Mouse (Mus musculus): Measurements from ENCODE around the gene Kctd15. TPM values are rescaled to one million over a fixed set of nuclear protein-coding genes. Genes with fewer than 3 reads are reported as not detected.
A peak's percentile ranks its signal among the peaks of the same experiment; 100 is the strongest.

Gene Kctd15
- total and polyA plus RNA-seq, 3 experiments: not detected

DNA sequence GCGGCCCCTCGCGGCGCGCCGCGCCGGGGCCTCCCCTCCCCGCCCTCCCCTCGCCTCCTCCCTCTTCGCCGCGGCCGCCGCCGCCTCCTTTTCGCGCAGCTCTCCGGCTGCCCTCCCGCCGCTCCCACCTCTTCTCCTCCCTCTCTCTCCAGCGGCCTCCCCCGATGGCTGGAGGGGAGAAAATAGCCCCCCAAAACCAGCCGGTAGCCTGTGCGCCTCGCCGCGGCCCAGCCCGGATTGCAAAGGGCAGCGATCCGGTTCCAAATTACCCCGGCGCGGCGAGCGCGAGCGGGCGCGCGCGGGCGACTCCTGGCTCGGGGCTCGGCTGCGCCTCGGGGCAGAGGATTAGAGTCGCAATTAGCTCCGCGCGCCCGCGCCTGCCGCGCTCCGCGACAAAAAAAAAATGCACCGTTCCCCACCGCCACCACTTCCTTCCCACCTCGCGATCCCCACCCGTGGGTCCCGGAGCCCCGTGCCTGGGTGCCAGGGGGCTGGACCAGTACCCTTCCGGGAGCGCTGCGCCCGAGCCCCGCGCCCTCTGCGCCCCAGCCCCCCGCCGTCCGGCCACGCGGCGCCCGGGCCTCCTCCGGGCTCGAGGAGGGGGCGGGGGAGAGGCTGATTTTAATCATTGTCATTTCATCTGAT lies 2.0 kb downstream of the Kctd15 start:
- Histone ChIP-seq H3K9me3 (replicated peaks; ENCODE audit: insufficient read depth, low read length) (no peaks in the 10 kb centered on the region), H3K27me3 (ENCODE audit: control insufficient read depth in 1 of 2, insufficient read depth in 2 of 2, low read length in 2 of 2) (no peaks in the 10 kb centered on the region), H3K9ac (ENCODE audit: control insufficient read depth, low read depth, low read length, poor library complexity, severe bottlenecking) (no peak overlapping the region), H3K27ac (ENCODE audit: control insufficient read depth, low read depth, low read length) (no peak overlapping the region), H3K4me3 (ENCODE audit: control insufficient read depth in 1 of 2, insufficient read depth in 1 of 2, low read depth in 2 of 2, low read length in 2 of 2) (no peak overlapping the region), H3K79me2 (ENCODE audit: control insufficient read depth, insufficient read depth, low read length, poor library complexity) (no peaks in the 10 kb centered on the region), H3K36me3 (ENCODE audit: control insufficient read depth in 1 of 2, insufficient read depth in 2 of 2, low read length in 2 of 2) (no peaks in the 10 kb centered on the region), H3K4me1 (ENCODE audit: control insufficient read depth in 1 of 2, insufficient read depth in 2 of 2, low read length in 2 of 2) (no peaks in the 10 kb centered on the region)
- TF ChIP-seq POLR2A (IDR thresholded peaks at IDR 0.05; ENCODE audit: control insufficient read depth in 1 of 2, insufficient read depth in 1 of 2, low read depth in 1 of 2, low read length in 2 of 2, poor library complexity in 1 of 2) (peak in 1 of 2 experiments; percentile 9; a peak in 1 of 4 replicates), USF2 (IDR thresholded peaks at IDR 0.05; ENCODE audit: borderline replicate concordance in 1 of 2, insufficient read depth in 1 of 2, low read depth in 1 of 2, low read length in 2 of 2) (no peak)
- no peak for DNase-seq (ENCODE audit: low read depth, low spot score)

DNA sequence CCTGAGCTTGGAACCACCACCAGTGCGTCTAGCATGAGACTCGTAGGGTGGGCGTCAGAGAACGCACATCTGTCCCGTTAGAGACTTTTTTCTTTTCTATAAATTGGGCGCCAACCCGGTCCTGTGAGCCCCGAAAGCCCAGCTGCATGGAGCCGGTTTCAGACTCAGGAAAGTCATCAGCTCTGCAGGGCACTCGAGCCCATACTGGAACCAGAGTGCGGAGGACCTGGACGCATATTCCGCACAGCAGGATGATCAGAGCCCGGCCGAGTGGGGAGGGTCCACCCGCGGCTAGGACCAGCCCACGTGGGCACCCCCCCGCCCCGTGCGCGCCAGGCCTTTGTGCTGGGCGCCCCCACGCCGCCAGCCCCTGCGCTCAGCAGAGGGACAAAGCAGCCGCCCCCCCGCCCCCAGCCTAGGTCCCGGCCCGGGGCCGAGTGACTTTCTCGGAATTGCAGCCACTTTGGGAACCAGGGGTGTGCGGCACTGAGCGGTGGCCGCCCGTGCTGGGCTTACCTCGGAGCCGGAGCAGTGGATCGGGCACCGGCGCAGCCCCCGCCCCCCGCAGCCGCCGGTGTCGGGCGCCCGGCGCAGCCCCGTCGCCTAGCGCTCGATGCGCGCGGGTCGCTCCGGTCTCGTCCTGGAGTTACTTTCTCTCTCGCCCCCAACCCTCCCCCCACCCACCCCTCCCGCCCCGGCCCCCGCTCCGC lies 2.6 kb downstream of the Kctd15 start:
- TF ChIP-seq ZC3H11A (IDR thresholded peaks at IDR 0.05; ENCODE audit: low read depth, low read length) (no peak), MAZ (IDR thresholded peaks at IDR 0.05; ENCODE audit: low read depth, low read length) (no peak), EP300 (IDR thresholded peaks at IDR 0.05; ENCODE audit: low read depth in 1 of 2, low read length in 2 of 2) (no peak), MEF2A (IDR thresholded peaks at IDR 0.05; ENCODE audit: extremely low read depth, insufficient replicate concordance, low read depth, low read length, poor library complexity, severe bottlenecking) (no peak), GATA1 (IDR thresholded peaks at IDR 0.05; ENCODE audit: low read depth, low read length) (no peak), E2F4 (IDR thresholded peaks at IDR 0.05; ENCODE audit: borderline replicate concordance, low read depth, low read length) (no peak), KAT2A (conservative IDR thresholded peaks at IDR 0.05; ENCODE audit: low read depth, low read length) (no peak), JUND (IDR thresholded peaks at IDR 0.05; ENCODE audit: low read depth, low read length) (no peak), POLR2A (IDR thresholded peaks at IDR 0.05; ENCODE audit: control insufficient read depth in 1 of 2, insufficient read depth in 1 of 2, low read depth in 1 of 2, low read length in 2 of 2, poor library complexity in 1 of 2) (no peak), ZMIZ1 (IDR thresholded peaks at IDR 0.05; ENCODE audit: low read depth, low read length) (no peak), CHD1 (IDR thresholded peaks at IDR 0.05; ENCODE audit: low read depth, low read length) (no peak), SMC3 (IDR thresholded peaks at IDR 0.05; ENCODE audit: low read depth, low read length) (no peak), MXI1 (IDR thresholded peaks at IDR 0.05; ENCODE audit: low read depth, low read length) (no peak), USF1 (IDR thresholded peaks at IDR 0.05; ENCODE audit: low read depth, low read length) (no peak)

More for the DNA sequence above, 2.6 kb downstream of the Kctd15 start:
- H3K4me3 ChIP-seq (ENCODE audit: control insufficient read depth in 1 of 2, insufficient read depth in 1 of 2, low read depth in 2 of 2, low read length in 2 of 2): no peak overlapping the region
- no peaks in the 10 kb centered on the region for H3K27me3 ChIP-seq (ENCODE audit: control insufficient read depth in 1 of 2, insufficient read depth in 2 of 2, low read length in 2 of 2)
- no peak overlapping the region for H3K9ac ChIP-seq (ENCODE audit: control insufficient read depth, low read depth, low read length, poor library complexity, severe bottlenecking)
- no peak overlapping the region for H3K27ac ChIP-seq (ENCODE audit: control insufficient read depth, low read depth, low read length)
- no peaks in the 10 kb centered on the region for H3K4me1 ChIP-seq (ENCODE audit: control insufficient read depth in 1 of 2, insufficient read depth in 2 of 2, low read length in 2 of 2)
- H3K36me3 ChIP-seq (ENCODE audit: control insufficient read depth in 1 of 2, insufficient read depth in 2 of 2, low read length in 2 of 2): no peaks in the 10 kb centered on the region
- no peak for DNase-seq (ENCODE audit: low read depth, low spot score)
- no peaks in the 10 kb centered on the region for H3K9me3 ChIP-seq (replicated peaks; ENCODE audit: insufficient read depth, low read length)
- H3K79me2 ChIP-seq (ENCODE audit: control insufficient read depth, insufficient read depth, low read length, poor library complexity): no peaks in the 10 kb centered on the region
